Mouse (Mus musculus): ENCODE results near the gene Ap1s1.

DNA sequence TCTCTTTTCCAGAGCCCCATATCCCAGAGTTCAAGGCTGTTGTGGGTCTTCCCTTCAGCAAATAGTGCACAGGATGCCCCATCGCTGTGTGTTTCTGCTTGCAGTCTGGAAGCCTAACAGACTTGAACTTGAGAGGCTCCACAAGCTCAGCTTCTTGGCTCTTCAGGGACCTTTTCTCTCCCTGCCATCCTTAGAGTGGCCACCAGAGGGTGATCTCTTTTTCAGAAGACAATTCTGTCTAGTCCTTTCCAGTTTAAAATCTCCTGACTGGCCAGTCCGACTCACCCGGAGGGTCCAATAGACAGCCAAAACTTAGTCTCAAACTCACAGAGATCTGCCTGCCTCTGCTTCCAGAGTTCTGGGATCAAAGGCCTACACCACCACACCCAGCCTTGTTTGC, 35.9 kb downstream of the Ap1s1 start:
- TF ChIP-seq CTCF (IDR thresholded peaks at IDR 0.05; ENCODE audit: insufficient read depth, low read length), result 0 out of 2 replicates have a peak, but pooled peaks have one; percentile 4
- no peak for TF ChIP-seq POLR2A (IDR thresholded peaks at IDR 0.05; ENCODE audit: borderline replicate concordance, extremely low read depth, low read depth, low read length)

Data from lung, adult 2 months (tissue).